Mouse (Mus musculus): Measurements from ENCODE around the gene Ap1ar.
"Not testable (repeated sequence)": the region's sequence is repeated elsewhere in the genome, so short reads cannot be mapped to it uniquely, and the experiment has no call there.

Gene Ap1ar

DNA sequence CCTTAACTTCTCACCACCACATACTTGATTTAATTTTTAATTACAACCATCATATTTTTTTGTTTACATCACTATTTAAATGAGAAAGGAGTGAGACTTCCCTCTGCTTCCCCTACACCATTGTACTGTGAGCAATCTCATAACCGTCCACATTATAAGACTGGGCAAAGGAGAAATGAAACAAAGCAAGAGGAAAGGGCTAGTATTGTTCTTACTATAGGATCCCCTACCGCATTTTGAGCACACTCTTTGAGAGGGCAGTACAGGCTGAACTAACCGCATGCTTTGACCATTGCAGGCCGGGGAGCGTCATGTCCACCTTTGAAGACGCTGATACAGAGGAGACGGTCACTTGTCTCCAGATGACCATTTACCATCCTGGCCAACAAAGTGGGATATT, 41.1 kb downstream of the Ap1ar start:
- in situ Hi-C loops (cut with MboI, MseI): no loop called here

- in situ Hi-C loops (cut with MboI, MseI): no loop called here
Measured at GRCm38 (mm10) chr3:127795762-127796161, 41.6 kb downstream of the Ap1ar start.

- in situ Hi-C loops (cut with MboI, MseI): no loop called here
Measured at GRCm38 (mm10) chr3:127793022-127793421, 44.3 kb downstream of the Ap1ar start.

- in situ Hi-C loops (cut with MboI, MseI): no loop called here
Measured at GRCm38 (mm10) chr3:127791595-127792561, 45.4 kb downstream of the Ap1ar start.

DNA sequence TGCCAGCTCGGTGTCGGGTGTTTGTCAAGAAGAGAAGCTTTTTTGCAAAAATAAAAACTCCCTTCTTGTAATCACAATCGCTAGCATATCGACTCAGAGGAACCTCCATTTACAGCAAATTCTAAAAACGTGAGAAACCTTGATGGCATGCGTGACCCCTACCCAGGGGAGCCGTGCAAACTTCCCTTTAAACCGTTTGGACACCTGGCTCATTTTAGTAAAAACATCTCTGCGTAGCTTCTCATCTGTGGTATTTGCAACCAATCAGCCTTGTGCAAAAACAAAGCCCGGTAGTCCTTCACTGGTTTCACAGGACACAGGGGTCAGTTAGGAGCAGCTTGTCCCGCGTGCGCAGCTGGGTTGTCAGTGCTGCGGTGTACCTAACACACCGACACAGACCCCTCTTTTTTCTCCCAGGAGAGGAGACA, 46.3 kb downstream of the Ap1ar start:
- in situ Hi-C loops (cut with MboI, MseI): no loop called here

DNA sequence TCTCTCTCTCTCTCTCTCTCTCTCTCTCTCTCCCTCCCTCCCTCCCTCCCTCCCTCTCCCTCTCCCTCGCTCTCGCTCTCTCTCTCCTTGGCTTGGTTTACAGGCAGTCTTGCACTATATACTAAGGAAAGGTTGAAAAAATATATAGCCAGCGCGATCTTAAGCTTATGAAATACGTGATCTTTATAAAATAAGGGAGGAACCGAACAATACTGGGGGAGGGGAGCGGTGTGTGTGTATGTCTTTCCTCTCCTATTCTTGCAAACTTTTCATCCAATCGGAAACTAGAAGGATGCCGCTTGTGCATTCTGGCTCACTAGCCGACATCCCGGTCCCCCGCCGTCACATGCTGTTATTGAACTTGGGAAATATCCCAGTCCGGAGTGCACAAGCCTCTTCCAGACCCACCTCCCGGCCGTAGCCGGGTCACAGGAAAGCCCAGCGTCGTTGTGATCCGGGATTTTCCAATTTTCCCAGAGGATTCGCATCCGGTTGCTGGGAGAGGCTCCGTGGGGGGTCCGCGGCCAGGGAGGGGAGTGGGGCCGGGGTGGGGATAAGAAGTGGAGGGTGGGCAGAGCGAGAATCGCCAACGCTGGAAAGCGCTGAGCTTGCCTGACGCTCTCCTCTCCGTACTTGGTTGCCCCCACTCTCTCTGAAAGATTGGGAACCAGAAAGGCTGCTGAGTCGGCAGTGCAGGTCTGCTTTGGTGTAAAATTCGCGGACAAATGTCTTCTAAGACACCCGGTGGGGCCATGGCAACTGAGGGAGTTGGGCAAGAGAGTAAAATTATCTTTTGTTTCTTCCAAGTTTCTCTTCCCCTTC, 46.9 kb downstream of the Ap1ar start:
- in situ Hi-C loops (cut with MboI, MseI): no loop called here

- in situ Hi-C loops (cut with MboI, MseI): no loop called here
Measured at GRCm38 (mm10) chr3:127789500-127790191, 47.7 kb downstream of the Ap1ar start, which contains the start of gene Tifa. Gene Tifa, plus strand, starts transcription at chr3:127789805.

GRCm38 (mm10) chr3:127788919-127789318, 48.4 kb downstream of the Ap1ar start:
- in situ Hi-C loops (cut with MboI, MseI): no loop called here

DNA sequence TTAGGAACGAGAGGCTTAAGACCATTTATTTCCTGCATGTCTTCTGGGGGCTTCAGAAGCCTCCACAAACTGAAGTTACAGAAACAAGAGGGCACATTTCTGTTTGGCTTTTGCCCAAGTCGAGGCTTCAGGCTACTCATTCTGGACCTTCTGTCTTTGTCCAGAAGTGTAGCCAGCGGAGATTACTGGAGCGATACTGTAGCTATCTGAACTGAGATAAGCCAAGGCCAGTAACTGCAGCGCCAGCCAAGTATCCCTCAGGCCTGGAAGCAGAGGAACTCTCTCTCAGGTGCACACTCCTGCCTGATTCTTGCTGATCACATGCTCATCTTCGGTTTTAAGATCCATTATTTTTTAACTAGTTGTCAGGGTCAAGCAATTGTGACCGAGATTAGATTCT, 49.3 kb downstream of the Ap1ar start:
- in situ Hi-C loops (cut with MboI, MseI): no loop called here

DNA sequence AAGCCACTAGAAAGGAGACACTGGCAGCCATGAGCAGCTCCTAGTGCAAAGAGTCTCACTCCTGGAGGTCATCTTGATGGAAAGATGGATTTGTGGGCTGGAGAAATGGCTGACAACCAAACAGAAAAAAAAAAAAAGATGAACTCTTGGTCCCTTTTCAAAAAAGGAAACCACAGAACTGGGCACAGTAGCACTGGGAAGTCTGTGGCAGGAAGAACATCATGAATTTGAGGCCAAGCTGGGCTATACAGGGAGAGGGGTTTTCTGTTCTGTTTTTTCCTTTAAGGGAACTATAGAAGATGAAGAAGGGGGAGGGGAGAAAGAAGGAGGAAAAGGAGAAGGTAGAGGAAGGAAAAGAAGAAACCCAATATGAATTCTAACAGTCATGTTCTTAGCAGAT, 50.3 kb downstream of the Ap1ar start:
- in situ Hi-C loops (cut with MboI, MseI): no loop called here

- in situ Hi-C loops (cut with MboI, MseI): not testable (repeated sequence)
Measured at GRCm38 (mm10) chr3:127783680-127784079, 53.6 kb downstream of the Ap1ar start.

DNA sequence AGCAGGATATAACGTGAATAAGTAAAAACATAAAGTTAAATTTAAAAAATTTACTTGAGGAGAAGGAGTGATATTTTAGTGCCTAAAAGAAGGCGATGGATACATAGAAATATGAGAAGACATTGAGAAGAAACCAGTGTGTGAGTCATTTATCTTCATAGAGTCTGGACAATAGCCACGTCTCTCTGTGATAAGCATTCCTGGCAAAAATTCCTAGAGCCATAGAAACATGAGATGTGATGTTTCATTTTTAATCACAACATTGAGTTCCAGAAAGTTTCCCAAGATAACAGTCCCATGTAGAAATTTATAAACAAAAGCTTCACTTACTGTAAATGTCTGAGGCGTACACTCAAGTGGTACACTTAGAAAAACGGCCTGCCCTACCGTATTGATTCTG, 54.4 kb downstream of the Ap1ar start:
- in situ Hi-C loops (cut with MboI, MseI): no loop called here

DNA sequence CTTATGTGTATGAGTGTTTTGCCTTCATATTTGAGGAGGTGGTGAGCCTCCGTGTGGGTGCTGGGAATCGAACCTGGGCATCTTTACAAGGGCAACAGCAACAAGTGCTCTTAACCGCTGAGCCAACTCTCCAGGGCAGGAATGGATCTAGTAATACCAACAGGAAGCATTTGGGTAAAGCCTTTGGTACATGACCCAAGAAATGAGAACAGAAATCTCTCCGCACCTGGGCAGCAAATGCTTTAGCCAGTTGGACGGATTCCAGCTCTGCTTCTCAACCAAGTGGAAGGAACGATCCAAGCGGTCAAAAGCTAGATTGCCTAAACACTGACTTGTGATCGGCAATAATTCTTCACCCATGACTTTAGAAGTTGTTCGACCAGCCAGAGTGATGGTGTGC, 56.4 kb downstream of the Ap1ar start:
- in situ Hi-C loops (cut with MboI, MseI): no loop called here

DNA sequence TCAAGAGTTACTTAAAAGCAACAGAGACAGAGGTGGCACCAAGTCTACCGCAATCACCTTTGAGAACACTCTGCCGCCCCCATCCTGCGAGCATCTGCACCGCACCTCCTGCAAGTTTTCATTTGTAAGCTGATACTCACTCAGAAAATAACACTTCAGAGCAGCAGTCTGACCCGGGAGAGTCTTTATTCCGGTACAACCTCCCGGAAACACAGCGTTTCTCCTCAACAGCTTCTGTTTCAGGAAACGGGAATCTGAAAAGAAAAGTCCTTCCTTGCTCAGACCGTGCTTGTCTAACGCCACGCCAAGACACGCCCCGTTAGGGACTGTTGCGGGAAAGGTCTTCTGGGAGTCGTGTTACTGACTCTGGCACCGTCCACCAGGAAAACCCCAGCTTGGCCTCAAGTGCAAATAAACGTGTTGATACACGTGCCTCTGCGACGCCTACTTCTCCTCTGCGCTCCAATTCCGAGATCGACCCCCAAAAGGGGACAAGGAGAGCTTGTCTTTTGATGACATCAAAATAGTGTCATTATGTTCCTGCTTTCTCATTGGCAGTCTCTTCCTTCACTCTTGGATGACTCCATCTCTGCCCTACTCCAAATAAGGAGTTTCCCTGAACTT, 57.2 kb downstream of the Ap1ar start, which contains the start of gene Alpk1:
Alpk1 (minus strand) TSS at position 507 of the 624 bp plus-strand sequence.
- in situ Hi-C loops (cut with MboI, MseI): no loop called here

GRCm38 (mm10) chr3:127769146-127769545, 68.2 kb downstream of the Ap1ar start:
- in situ Hi-C loops (cut with MboI, MseI): no loop called here

DNA sequence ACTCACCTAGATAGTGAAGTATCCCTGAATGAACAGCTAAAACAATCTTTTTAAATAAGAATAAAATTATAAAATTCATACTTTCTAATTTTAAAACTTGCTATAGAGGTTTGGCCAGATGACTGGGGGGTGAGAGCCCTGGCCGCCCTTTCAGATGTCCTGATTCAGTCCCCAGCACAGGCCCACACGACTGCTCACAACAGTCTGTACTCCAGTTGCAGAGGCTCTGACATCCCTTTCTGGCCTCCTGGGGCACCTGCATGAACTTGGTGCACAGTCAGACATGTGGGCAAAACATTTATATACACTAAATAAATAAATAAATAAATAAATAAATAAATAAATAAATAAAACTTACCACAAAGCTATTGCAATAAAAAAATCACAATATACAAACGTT, 71.4 kb downstream of the Ap1ar start:
- in situ Hi-C loops (cut with MboI, MseI): no loop called here

DNA sequence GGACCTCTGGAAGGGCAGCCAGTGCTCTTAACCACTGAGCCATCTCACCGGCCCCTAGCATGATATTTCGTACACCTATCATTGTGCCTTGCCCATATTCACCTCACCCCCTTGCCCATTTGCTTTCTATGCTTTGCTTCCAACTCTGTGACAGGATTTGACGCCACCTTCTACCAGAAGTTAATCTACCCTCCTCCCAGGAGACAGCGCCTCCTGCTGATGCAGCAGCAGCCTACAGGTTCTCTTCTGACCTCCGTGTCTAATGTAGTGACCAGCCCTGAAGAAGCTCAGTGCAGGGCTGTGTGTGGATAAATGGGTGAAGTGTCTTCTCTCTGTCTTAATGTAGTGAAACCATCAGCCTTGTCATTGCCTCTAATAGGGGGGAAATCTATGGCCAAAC, 72.8 kb downstream of the Ap1ar start:
- in situ Hi-C loops (cut with MboI, MseI): no loop called here

DNA sequence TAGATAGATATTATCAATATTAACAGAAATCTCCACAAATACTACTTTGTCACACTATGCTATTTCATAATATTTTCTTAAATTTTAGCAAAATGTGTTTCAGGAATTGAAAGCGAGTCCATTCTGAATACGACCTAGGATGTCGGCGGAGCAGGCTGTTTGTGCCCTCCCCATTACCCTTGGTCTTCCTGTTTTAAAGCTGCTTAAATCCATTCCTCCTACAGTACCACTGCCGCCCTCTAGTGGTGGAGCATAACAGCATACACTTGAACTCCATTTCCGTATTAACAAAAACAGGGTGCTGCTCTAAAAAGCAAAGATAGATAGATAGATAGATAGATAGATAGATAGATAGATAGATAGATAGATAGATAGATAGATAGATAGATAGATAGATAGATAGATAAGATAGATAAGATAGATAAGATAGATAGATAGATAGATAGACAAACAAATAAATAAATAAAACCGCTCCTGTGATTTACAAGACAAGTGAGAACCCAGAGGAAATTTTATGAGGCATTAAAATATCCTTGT, 74.2 kb downstream of the Ap1ar start:
- in situ Hi-C loops (cut with MboI, MseI): no loop called here

DNA sequence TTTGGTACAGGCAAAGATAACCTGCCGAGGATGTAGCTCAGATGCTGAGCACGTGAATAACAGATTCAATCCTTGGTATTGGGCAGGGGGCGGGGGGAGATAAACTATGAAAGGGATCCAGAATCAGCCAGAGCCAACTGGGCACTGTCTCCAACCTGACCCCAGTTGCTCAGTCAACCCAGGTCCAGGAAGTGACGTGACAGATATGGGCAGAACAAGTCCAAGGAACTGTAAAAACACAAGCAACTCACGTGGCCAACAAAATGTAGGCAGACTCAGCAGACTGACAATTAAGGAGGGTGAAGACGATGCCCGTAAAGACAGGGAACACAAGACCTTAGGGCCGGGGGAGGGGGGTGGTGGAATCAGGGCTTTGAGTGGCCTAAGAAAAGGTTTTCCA, 74.9 kb downstream of the Ap1ar start:
- in situ Hi-C loops (cut with MboI, MseI): no loop called here

- in situ Hi-C loops (cut with MboI, MseI): no loop called here
Measured at GRCm38 (mm10) chr3:127759212-127759611, 78.1 kb downstream of the Ap1ar start.

GRCm38 (mm10) chr3:127758806-127759205, 78.5 kb downstream of the Ap1ar start:
- in situ Hi-C loops (cut with MboI, MseI): no loop called here
